Mouse (Mus musculus): ENCODE results near the gene 4930544D05Rik. TPM values are rescaled to one million over a fixed set of nuclear protein-coding genes. Genes with fewer than 3 reads are reported as not detected.

4930544D05Rik gene
- polyA plus RNA-seq, 1 experiment from 2014 or later = not detected

- Histone ChIP-seq H3K4me2 (no peak overlapping the region), H3K9me3 (ENCODE audit: control insufficient read depth, low read length) (no peaks in the 10 kb centered on the region), H3K9ac (ENCODE audit: low read depth, low read length) (no peak overlapping the region), H3K27me3 (replicated peaks; ENCODE audit: control insufficient read depth, insufficient read depth, low read length) (no peaks in the 10 kb centered on the region), H3K36me3 (ENCODE audit: control insufficient read depth, insufficient read depth, low read length) (no peaks in the 10 kb centered on the region), H3K4me3 (ENCODE audit: low read depth, low read length) (no peak overlapping the region), H3K4me1 (replicated peaks; ENCODE audit: control insufficient read depth, insufficient read depth, low read length) (0 out of 2 replicates have a peak, but pooled peaks cover 5% of the 10 kb centered on the region), H3K27ac (ENCODE audit: low read depth, low read length) (no peak overlapping the region)
- DNase-seq (ENCODE audit: low spot score) (no peak), ATAC-seq (replicated peaks; ENCODE audit: low FRiP score) (no peak)
- 74% methylated on average over 5 of the region's 5 CpGs for WGBS
These were observed 28.7 kb upstream of the 4930544D05Rik start for GRCm38 (mm10) chr11:70586954-70587353.

- H3K4me1 ChIP-seq (replicated peaks; ENCODE audit: control insufficient read depth, insufficient read depth, low read length) = peaks cover 17% of the 10 kb centered on the region
- no peak overlapping the region for H3K9ac ChIP-seq (ENCODE audit: low read depth, low read length)
- no peak overlapping the region for H3K4me3 ChIP-seq (ENCODE audit: low read depth, low read length)
- H3K27ac ChIP-seq (ENCODE audit: low read depth, low read length) = no peak overlapping the region
- DNase-seq (ENCODE audit: low spot score) (no peak), ATAC-seq (replicated peaks; ENCODE audit: low FRiP score) (no peak)
- no peaks in the 10 kb centered on the region for H3K9me3 ChIP-seq (ENCODE audit: control insufficient read depth, low read length)
- no peaks in the 10 kb centered on the region for H3K27me3 ChIP-seq (replicated peaks; ENCODE audit: control insufficient read depth, insufficient read depth, low read length)
- H3K4me2 ChIP-seq = no peak overlapping the region
- no peaks in the 10 kb centered on the region for H3K36me3 ChIP-seq (ENCODE audit: control insufficient read depth, insufficient read depth, low read length)
- 55% methylated on average over 1 of the region's 1 CpGs for WGBS
These were observed 23.9 kb upstream of the 4930544D05Rik start for GRCm38 (mm10) chr11:70591733-70592132.

- DNase-seq (ENCODE audit: low spot score) = no peak
- no peak for ATAC-seq (replicated peaks; ENCODE audit: low FRiP score)
- no peak overlapping the region for H3K4me2 ChIP-seq
- peaks cover 7% of the 10 kb centered on the region; the same call in 1 of the 2 replicates for H3K36me3 ChIP-seq (ENCODE audit: control insufficient read depth, insufficient read depth, low read length)
- H3K4me1 ChIP-seq (replicated peaks; ENCODE audit: control insufficient read depth, insufficient read depth, low read length) = peaks cover 26% of the 10 kb centered on the region
- H3K9ac ChIP-seq (ENCODE audit: low read depth, low read length) = no peak overlapping the region
- H3K9me3 ChIP-seq (ENCODE audit: control insufficient read depth, low read length) = no peaks in the 10 kb centered on the region
- H3K4me3 ChIP-seq (ENCODE audit: low read depth, low read length) = no peak overlapping the region
- no peak overlapping the region for H3K27ac ChIP-seq (ENCODE audit: low read depth, low read length)
- no peaks in the 10 kb centered on the region for H3K27me3 ChIP-seq (replicated peaks; ENCODE audit: control insufficient read depth, insufficient read depth, low read length)
- 64% methylated on average over 15 of the region's 15 CpGs for WGBS
These were observed 21.2 kb upstream of the 4930544D05Rik start for GRCm38 (mm10) chr11:70594253-70594989.

- no peak overlapping the region for H3K4me3 ChIP-seq (ENCODE audit: low read depth, low read length)
- no peak overlapping the region for H3K27ac ChIP-seq (ENCODE audit: low read depth, low read length)
- peaks cover 9% of the 10 kb centered on the region; the same call in 1 of the 2 replicates for H3K36me3 ChIP-seq (ENCODE audit: control insufficient read depth, insufficient read depth, low read length)
- 66% methylated on average over 2 of the region's 2 CpGs for WGBS
- ATAC-seq (replicated peaks; ENCODE audit: low FRiP score) (no peak), DNase-seq (ENCODE audit: low spot score) (no peak)
- no peak overlapping the region for H3K9ac ChIP-seq (ENCODE audit: low read depth, low read length)
- peaks cover 26% of the 10 kb centered on the region for H3K4me1 ChIP-seq (replicated peaks; ENCODE audit: control insufficient read depth, insufficient read depth, low read length)
- no peak overlapping the region for H3K4me2 ChIP-seq
- no peaks in the 10 kb centered on the region for H3K9me3 ChIP-seq (ENCODE audit: control insufficient read depth, low read length)
- H3K27me3 ChIP-seq (replicated peaks; ENCODE audit: control insufficient read depth, insufficient read depth, low read length) = no peaks in the 10 kb centered on the region
These were observed 20.0 kb upstream of the 4930544D05Rik start for GRCm38 (mm10) chr11:70595638-70596037.

GRCm38 (mm10) chr11:70596094-70596493, 19.6 kb upstream of the 4930544D05Rik start:
- Histone ChIP-seq H3K36me3 (ENCODE audit: control insufficient read depth, insufficient read depth, low read length) (peaks cover 9% of the 10 kb centered on the region; the same call in 1 of the 2 replicates), H3K4me2 (no peak overlapping the region), H3K4me1 (replicated peaks; ENCODE audit: control insufficient read depth, insufficient read depth, low read length) (peaks cover 26% of the 10 kb centered on the region), H3K27ac (ENCODE audit: low read depth, low read length) (no peak overlapping the region), H3K9ac (ENCODE audit: low read depth, low read length) (no peak overlapping the region), H3K27me3 (replicated peaks; ENCODE audit: control insufficient read depth, insufficient read depth, low read length) (no peaks in the 10 kb centered on the region), H3K4me3 (ENCODE audit: low read depth, low read length) (no peak overlapping the region), H3K9me3 (ENCODE audit: control insufficient read depth, low read length) (no peaks in the 10 kb centered on the region)
- no peak for DNase-seq (ENCODE audit: low spot score)
- no peak for ATAC-seq (replicated peaks; ENCODE audit: low FRiP score)
- WGBS = 78% methylated on average over 4 of the region's 4 CpGs

GRCm38 (mm10) chr11:70597301-70597700, 18.3 kb upstream of the 4930544D05Rik start:
- peak; percentile 68 for ATAC-seq (replicated peaks; ENCODE audit: low FRiP score)
- WGBS = 45% methylated on average over 6 of the region's 6 CpGs

GRCm38 (mm10) chr11:70598451-70598953, 17.1 kb upstream of the 4930544D05Rik start:
- ATAC-seq (replicated peaks; ENCODE audit: low FRiP score) (no peak), DNase-seq (ENCODE audit: low spot score) (no peak)
- H3K27me3 ChIP-seq (replicated peaks; ENCODE audit: control insufficient read depth, insufficient read depth, low read length) = no peaks in the 10 kb centered on the region
- H3K9me3 ChIP-seq (ENCODE audit: control insufficient read depth, low read length) = no peaks in the 10 kb centered on the region
- H3K27ac ChIP-seq (ENCODE audit: low read depth, low read length) = no peak overlapping the region
- 84% methylated on average over 9 of the region's 9 CpGs for WGBS
- peaks cover 26% of the 10 kb centered on the region for H3K4me1 ChIP-seq (replicated peaks; ENCODE audit: control insufficient read depth, insufficient read depth, low read length)
- H3K36me3 ChIP-seq (ENCODE audit: control insufficient read depth, insufficient read depth, low read length) = peaks cover 16% of the 10 kb centered on the region; the same call in 1 of the 2 replicates
- H3K9ac ChIP-seq (ENCODE audit: low read depth, low read length) = no peak overlapping the region
- no peak overlapping the region for H3K4me3 ChIP-seq (ENCODE audit: low read depth, low read length)
- H3K4me2 ChIP-seq = no peak overlapping the region

More at GRCm38 (mm10) chr11:70597301-70597700, 18.3 kb upstream of the 4930544D05Rik start:
- H3K36me3 ChIP-seq (ENCODE audit: control insufficient read depth, insufficient read depth, low read length) = peaks cover 12% of the 10 kb centered on the region; the same call in 1 of the 2 replicates
- peaks cover 26% of the 10 kb centered on the region for H3K4me1 ChIP-seq (replicated peaks; ENCODE audit: control insufficient read depth, insufficient read depth, low read length)
- DNase-seq (ENCODE audit: low spot score) = no peak
- no peak overlapping the region for H3K27ac ChIP-seq (ENCODE audit: low read depth, low read length)
- H3K9me3 ChIP-seq (ENCODE audit: control insufficient read depth, low read length) = no peaks in the 10 kb centered on the region
- H3K27me3 ChIP-seq (replicated peaks; ENCODE audit: control insufficient read depth, insufficient read depth, low read length) = no peaks in the 10 kb centered on the region
- H3K4me2 ChIP-seq = no peak overlapping the region; the same call in 1 of the 2 replicates
- H3K4me3 ChIP-seq (ENCODE audit: low read depth, low read length) = no peak overlapping the region
- H3K9ac ChIP-seq (ENCODE audit: low read depth, low read length) = no peak overlapping the region

- peaks cover 55% of the 10 kb centered on the region for H3K36me3 ChIP-seq (ENCODE audit: control insufficient read depth, insufficient read depth, low read length)
These were observed 10.6 kb upstream of the 4930544D05Rik start for GRCm38 (mm10) chr11:70605024-70605566.

More at GRCm38 (mm10) chr11:70605024-70605566, 10.6 kb upstream of the 4930544D05Rik start:
- H3K9ac ChIP-seq (ENCODE audit: low read depth, low read length) = no peak overlapping the region
- DNase-seq (ENCODE audit: low spot score) = peak; percentile 63
- H3K9me3 ChIP-seq (ENCODE audit: control insufficient read depth, low read length) = no peaks in the 10 kb centered on the region
- H3K4me1 ChIP-seq (replicated peaks; ENCODE audit: control insufficient read depth, insufficient read depth, low read length) = no peaks in the 10 kb centered on the region
- H3K4me2 ChIP-seq = no peak overlapping the region
- H3K27ac ChIP-seq (ENCODE audit: low read depth, low read length) = no peak overlapping the region
- H3K4me3 ChIP-seq (ENCODE audit: low read depth, low read length) = no peak overlapping the region
- WGBS = 66% methylated on average over 14 of the region's 14 CpGs
- ATAC-seq (replicated peaks; ENCODE audit: low FRiP score) = no peak
- H3K27me3 ChIP-seq (replicated peaks; ENCODE audit: control insufficient read depth, insufficient read depth, low read length) = no peaks in the 10 kb centered on the region

Measured in liver, embryonic 11.5 days (tissue).